Mouse (Mus musculus): ENCODE measurements around the gene Btn1a1.

The Btn1a1 gene

GRCm38 (mm10) chr13:23465600-23466109 is at the start of gene Btn1a1:
Gene Btn1a1, minus strand, starts transcription at chr13:23465901.
- peak; percentile 67 for DNase-seq (ENCODE audit: low read depth)

GRCm38 (mm10) chr13:23515281-23515680 is 49.6 kb upstream of the Btn1a1 start:
- no peak for DNase-seq (ENCODE audit: low read depth)

- no peak for DNase-seq (ENCODE audit: low read depth)
Observed at GRCm38 (mm10) chr13:23513517-23513916, 47.8 kb upstream of the Btn1a1 start.

DNA sequence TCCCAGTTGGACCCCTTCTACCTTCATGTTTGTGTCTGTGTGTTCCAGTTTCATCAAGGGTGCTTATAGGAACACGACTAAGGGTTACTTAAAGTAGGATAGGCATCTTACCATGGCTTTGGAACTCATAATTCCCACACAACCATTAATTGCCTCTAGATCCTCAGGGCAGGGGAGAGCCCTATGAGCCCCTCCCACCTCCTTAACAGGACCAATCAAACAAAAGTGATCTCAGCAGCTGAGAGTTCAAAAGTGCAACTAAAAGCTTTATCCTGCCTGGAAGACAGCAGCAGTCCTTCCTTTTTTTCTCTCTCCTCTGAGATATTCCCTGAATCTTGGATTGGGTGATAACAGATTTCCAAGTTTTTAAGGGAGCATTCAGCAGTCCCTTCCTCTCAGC is 44.4 kb upstream of the Btn1a1 start:
- DNase-seq (ENCODE audit: low read depth), result no peak

- DNase-seq (ENCODE audit: low read depth), result no peak
Observed at GRCm38 (mm10) chr13:23506819-23507515, 41.3 kb upstream of the Btn1a1 start.

GRCm38 (mm10) chr13:23506351-23506750 is 40.6 kb upstream of the Btn1a1 start:
- peak; percentile 64 for DNase-seq (ENCODE audit: low read depth)

- no peak for DNase-seq (ENCODE audit: low read depth)
Observed at GRCm38 (mm10) chr13:23505662-23506345, 40.1 kb upstream of the Btn1a1 start.

GRCm38 (mm10) chr13:23503797-23504196 is 38.1 kb upstream of the Btn1a1 start:
- peak; percentile 73 for DNase-seq (ENCODE audit: low read depth)

DNA sequence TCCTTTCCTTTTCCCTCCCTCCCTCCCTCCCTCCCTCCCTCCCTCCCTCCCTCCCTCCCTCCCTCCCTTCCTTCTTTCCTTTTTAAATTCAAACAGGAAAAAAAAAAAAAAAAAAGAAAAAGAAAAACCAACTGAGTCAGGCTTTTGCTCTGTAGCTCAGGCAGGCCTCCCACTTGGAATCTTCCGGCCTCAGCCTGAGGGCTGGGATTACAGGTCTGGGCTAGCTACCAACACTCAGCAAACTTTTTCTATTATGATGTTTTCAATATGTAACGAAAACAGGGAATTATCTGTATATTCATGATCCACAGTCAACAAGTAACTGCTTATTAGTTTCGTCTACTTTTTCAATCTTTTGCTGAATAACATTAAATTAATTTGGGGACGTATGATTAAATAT is 37.2 kb upstream of the Btn1a1 start:
- DNase-seq (ENCODE audit: low read depth), result no peak

- no peak for DNase-seq (ENCODE audit: low read depth)
Observed at GRCm38 (mm10) chr13:23502031-23502567, 36.4 kb upstream of the Btn1a1 start.

- no peak for DNase-seq (ENCODE audit: low read depth)
Observed at GRCm38 (mm10) chr13:23501511-23501910, 35.8 kb upstream of the Btn1a1 start.

GRCm38 (mm10) chr13:23500424-23501200 is 34.9 kb upstream of the Btn1a1 start:
- DNase-seq (ENCODE audit: low read depth), result peak; percentile 69

DNA sequence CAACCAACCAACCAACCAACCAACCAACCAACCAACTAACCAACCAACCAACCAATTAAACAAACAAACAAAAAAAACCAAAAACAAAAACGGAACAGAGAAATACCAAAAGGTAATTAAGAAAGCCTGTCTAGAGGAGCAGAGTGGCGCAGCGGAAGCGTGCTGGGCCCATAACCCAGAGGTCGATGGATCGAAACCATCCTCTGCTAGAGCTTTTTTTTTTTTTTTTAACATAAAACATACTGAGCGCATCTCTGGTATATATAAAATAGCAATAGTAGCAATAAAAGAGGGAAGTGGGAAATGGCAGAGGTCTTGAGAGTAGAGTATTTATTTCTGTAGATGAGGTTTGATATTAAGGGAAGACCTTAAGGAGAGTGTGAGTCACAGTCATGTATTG is 34.2 kb upstream of the Btn1a1 start:
- no peak for DNase-seq (ENCODE audit: low read depth)

GRCm38 (mm10) chr13:23498653-23499052 is 33.0 kb upstream of the Btn1a1 start:
- no peak for DNase-seq (ENCODE audit: low read depth)

- DNase-seq (ENCODE audit: low read depth), result no peak
Observed at GRCm38 (mm10) chr13:23497656-23498321, 32.1 kb upstream of the Btn1a1 start.

DNA sequence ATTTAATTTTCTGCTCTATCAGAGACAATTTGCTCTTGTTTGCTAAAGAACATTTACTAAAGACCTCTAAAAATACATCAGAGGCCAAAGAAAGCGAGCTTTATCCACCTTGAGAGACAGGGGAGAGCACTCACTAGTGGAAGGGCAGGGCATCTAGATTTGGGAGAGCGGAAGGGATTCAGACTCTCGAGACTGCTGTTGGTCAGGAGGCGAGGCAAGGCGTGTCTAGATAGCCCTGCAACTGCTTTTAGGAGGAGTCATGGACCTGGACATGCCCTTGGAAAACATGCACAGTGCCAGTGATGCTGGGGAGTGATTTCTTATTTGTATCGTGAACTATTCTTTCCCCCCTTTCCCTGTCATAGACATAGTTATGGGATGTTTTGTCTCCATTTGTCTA is 29.8 kb upstream of the Btn1a1 start:
- DNase-seq (ENCODE audit: low read depth), result no peak

GRCm38 (mm10) chr13:23491990-23492389 is 26.3 kb upstream of the Btn1a1 start:
- DNase-seq (ENCODE audit: low read depth), result peak; percentile 25

DNA sequence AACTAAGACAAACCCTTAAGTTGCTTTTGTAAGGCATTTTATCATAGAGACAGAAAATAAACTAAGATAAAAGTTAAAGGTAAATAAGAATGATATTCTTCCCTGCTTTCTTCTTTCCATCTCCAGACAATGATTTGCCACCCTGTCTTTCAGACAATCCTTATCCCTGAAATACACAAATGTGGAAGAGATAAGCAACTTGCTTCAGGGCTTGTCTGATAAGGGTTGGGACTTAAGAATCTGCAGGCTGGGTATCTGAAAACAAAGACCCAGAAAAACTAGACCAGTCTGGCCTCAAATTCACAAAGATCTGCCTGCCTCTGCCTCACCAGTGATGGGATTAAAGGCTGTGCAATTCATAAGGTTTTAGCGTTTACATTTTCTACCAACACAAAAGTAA is 25.6 kb upstream of the Btn1a1 start:
- no peak for DNase-seq (ENCODE audit: low read depth)

DNA sequence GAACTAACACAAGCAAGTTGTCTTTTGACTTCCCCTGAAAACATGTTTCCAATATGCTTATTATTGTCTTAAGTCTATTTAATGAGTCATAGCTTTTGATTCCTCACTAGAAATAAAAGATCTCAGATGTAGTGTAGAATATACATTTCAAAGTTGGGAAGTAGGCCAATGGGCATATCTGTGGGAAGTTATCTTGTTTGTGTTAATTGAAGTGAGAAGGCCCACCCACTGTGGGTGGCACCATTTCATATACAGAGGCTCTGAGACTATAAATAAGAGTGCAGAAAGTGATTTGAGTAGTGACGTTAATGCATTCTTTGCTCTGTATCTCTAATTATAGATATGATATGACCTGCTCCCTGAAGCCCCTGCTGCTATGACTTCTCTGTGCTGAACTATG is 25.2 kb upstream of the Btn1a1 start:
- no peak for DNase-seq (ENCODE audit: low read depth)

DNA sequence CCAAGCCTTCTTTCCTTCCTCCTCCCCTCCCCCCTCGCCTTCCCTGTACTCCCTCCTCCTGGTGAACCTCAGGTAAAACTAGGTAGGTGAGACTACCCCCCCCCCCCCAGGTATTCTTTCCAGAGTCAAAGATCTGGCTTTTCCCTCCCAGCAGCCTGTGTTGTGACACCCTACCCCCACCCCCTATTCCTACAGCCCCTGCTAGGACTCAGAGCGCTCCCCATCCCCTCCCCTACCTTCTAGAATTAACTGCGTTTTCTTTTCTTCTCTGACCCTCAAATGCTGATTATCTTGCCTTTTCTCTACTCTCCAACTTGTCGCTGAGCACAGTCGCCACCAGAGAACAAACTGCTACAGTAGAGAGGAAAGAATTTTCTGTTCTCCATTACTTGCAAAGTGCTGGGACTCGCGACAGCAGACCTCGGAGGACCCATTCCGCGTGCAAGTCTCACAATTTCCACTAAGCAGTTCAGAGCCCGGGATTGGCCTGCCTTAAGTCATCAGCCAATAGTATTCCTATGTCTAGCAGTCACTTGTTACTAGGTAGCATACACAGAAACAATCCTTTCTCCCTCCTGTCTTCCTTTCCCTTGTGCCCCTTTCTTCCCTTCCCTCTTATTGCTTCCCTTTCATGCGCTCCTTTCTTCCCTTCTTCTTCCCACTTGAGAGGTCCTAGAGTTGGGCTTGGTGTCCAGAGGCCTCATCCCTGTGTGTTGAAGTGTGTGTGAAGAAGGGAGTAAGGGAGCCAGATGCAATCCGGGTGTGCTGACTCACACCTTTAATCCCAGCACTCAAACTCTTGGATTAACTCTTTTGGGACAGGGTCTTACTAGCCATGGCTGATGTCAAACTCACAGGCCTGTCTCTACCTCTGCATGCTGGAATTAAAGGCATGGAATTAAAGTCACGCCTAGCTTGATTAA is 23.0 kb upstream of the Btn1a1 start, which contains the start of gene Btn2a2:
Gene Btn2a2, minus strand, starts transcription at position 458 of the 923 bp plus-strand sequence.
- peak; percentile 75 for DNase-seq (ENCODE audit: low read depth)

DNA sequence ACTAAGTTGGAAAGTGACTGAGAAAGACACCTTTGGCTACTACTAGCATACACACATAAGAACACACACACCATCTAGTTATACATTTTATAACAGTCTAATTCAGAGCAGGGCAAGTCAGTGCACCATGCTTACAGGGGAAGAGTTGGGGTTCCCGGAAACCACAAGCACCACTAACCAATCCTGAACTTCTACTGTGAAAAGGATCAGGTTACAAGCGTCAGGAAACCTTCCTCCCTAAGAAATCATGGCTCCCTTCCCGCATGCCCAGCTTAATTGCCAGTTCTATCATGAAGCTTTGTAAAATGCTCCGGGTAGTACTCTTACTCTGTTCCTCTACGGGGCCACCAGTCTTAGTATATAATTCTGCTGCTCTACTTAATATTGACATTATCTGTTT is 19.6 kb upstream of the Btn1a1 start:
- DNase-seq (ENCODE audit: low read depth), result no peak
